Mouse (Mus musculus) ES-Bruce4 (cell line): Measurements from ENCODE around the gene Taar4. TPM values are rescaled to one million over a fixed set of nuclear protein-coding genes. Genes with fewer than 3 reads are reported as not detected.

ENCODE experiments used
- H3K27ac ChIP-seq: 2 replicates; pipeline ENCODE4 v1.5.1; 2012; ENCODE audit warnings: low read length, inconsistent platforms; ENCODE audit not compliant: insufficient read depth
- H3K27me3 ChIP-seq: 2 replicates; pipeline ENCODE4 v1.6.1; 2012; ENCODE audit warnings: mild to moderate bottlenecking, low read length, inconsistent platforms; ENCODE audit not compliant: control insufficient read depth, poor library complexity, insufficient read depth, severe bottlenecking
- H3K36me3 ChIP-seq: 2 replicates; pipeline ENCODE4 v1.6.1; 2012; ENCODE audit warnings: inconsistent platforms, mild to moderate bottlenecking, low read length, moderate library complexity; ENCODE audit not compliant: control insufficient read depth, poor library complexity, insufficient read depth, severe bottlenecking
- H3K4me1 ChIP-seq: one replicate; pipeline ENCODE4 v1.8.1; 2011; ENCODE audit warnings: low read length; ENCODE audit not compliant: control insufficient read depth, insufficient read depth
- H3K4me3 ChIP-seq: 2 replicates; pipeline ENCODE4 v1.5.1; 2011; ENCODE audit warnings: low read depth, mild to moderate bottlenecking, low read length
- H3K9ac ChIP-seq: 2 replicates; pipeline ENCODE4 v1.6.1; 2012; ENCODE audit warnings: low read depth, mild to moderate bottlenecking, inconsistent platforms; ENCODE audit not compliant: poor library complexity, severe bottlenecking
- H3K9me3 ChIP-seq: replicated peaks from 2 replicates; pipeline ENCODE4 v1.6.1; 2012; ENCODE audit warnings: mild to moderate bottlenecking, low read length, inconsistent platforms; ENCODE audit not compliant: control insufficient read depth, poor library complexity, insufficient read depth, severe bottlenecking
- CTCF ChIP-seq: IDR thresholded peaks from one replicate; pipeline ENCODE4 v1.8.1; 2011; ENCODE audit warnings: low read depth, low read length
- EP300 ChIP-seq: IDR thresholded peaks from 2 replicates; pipeline ENCODE4 v1.6.1; 2011; ENCODE audit warnings: low read depth, low read length; ENCODE audit not compliant: insufficient read depth
- POLR2A ChIP-seq: IDR thresholded peaks from one replicate; pipeline ENCODE4 v1.8.1; 2011; ENCODE audit warnings: low read length; ENCODE audit not compliant: insufficient read depth
- polyA plus RNA-seq: library from polyadenylated mRNA; stranded (reverse); fragments of >200 nt; gene quantifications from 2 replicates; pipeline ENCODE4 v1.2.4, GENCODE M21; 2011; ENCODE audit warnings: low read depth; ENCODE audit not compliant: missing spikeins, insufficient read depth, insufficient read length

The Taar4 gene
- polyA plus RNA-seq, 1 experiment = not detected

DNA sequence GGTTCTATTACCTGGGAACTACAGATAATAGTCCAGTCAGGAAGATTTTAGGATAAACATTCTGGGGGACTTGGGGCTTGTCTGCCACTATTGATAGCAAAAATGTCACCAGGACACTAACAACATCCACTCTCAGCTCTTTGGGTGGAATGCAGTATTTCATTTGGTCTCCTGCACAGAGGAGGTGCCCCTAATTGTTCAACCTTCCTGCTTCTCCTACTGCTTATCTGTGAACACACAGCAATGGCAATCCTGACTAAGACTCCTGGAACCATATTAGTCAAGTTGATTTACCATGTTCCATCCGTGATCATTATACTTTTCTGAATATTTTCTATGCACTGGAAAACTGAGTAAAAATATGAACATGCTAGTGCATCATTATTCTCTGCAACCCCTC, 47.8 kb downstream of the Taar4 start:
- Histone ChIP-seq H3K9me3 (no peaks in the 10 kb centered on the region), H3K4me1 (no peaks in the 10 kb centered on the region), H3K4me3 (no peak overlapping the region), H3K36me3 (no peaks in the 10 kb centered on the region), H3K27ac (no peak overlapping the region), H3K27me3 (no peaks in the 10 kb centered on the region), H3K9ac (no peak overlapping the region)
- TF ChIP-seq EP300 = no peak
- no peak for TF ChIP-seq POLR2A
- TF ChIP-seq CTCF = no peak

Other genes with a start within 250 kb of the Taar4 start
- gene Rps12, start 173.2 kb upstream of the Taar4 start, polyA plus RNA-seq = 316 and 459 TPM in 2 replicates
- 2.9 and 3.4 TPM in 2 replicates for gene Slc18b1, start 163.5 kb upstream of the Taar4 start, polyA plus RNA-seq
- gene Vnn3, start 109.0 kb upstream of the Taar4 start, polyA plus RNA-seq = not detected in 2 replicates
- gene Vnn1, start 65.8 kb upstream of the Taar4 start, polyA plus RNA-seq = 13.0 and 13.5 TPM in 2 replicates
- not detected in 2 replicates for gene Taar1, start 40.1 kb upstream of the Taar4 start, polyA plus RNA-seq
- not detected in 2 replicates for gene Taar2, start 21.9 kb upstream of the Taar4 start, polyA plus RNA-seq
- gene Taar3, start 10.9 kb upstream of the Taar4 start, polyA plus RNA-seq = not detected in 2 replicates
- gene Taar5, start 10.2 kb downstream of the Taar4 start, polyA plus RNA-seq = not detected in 2 replicates
- not detected in 2 replicates for gene Taar6, start 25.2 kb downstream of the Taar4 start, polyA plus RNA-seq
- gene Taar7a, start 33.0 kb downstream of the Taar4 start, polyA plus RNA-seq = not detected in 2 replicates
- gene Taar7b, start 39.4 kb downstream of the Taar4 start, polyA plus RNA-seq = not detected in 2 replicates
- gene Taar7d, start 66.7 kb downstream of the Taar4 start, polyA plus RNA-seq = not detected in 2 replicates
- not detected in 2 replicates for gene Taar7e, start 77.1 kb downstream of the Taar4 start, polyA plus RNA-seq
- not detected in 2 replicates for gene Taar7f, start 89.0 kb downstream of the Taar4 start, polyA plus RNA-seq
- gene Taar8a, start 116.0 kb downstream of the Taar4 start, polyA plus RNA-seq = not detected in 2 replicates
- not detected in 2 replicates for gene Taar8b, start 131.8 kb downstream of the Taar4 start, polyA plus RNA-seq
- not detected in 2 replicates for gene Taar8c, start 141.4 kb downstream of the Taar4 start, polyA plus RNA-seq
- not detected in 2 replicates for gene Taar9, start 149.0 kb downstream of the Taar4 start, polyA plus RNA-seq
- 78.3 and 99.4 TPM in 2 replicates for gene Stx7, start 188.8 kb downstream of the Taar4 start, polyA plus RNA-seq